Mouse (Mus musculus) kidney, adult 2 months (tissue): ENCODE data around the gene Mtcl1.

Experiments used
- CTCF ChIP-seq: fragments of 200-500 bp; conservative IDR thresholded peaks from 2 replicates; pipeline ENCODE4 v1.5.1; 2011; ENCODE audit warnings: low read depth, mild to moderate bottlenecking, control low read depth, low read length, moderate library complexity, mixed read lengths; ENCODE audit not compliant: insufficient read depth, insufficient read length
- POLR2A ChIP-seq: fragments of 200-500 bp; IDR thresholded peaks from one replicate; pipeline ENCODE4 v1.6.1; 2011; ENCODE audit warnings: low read depth, low read length, control low read depth

GRCm38 (mm10) chr17:66381338-66381737, 68.2 kb downstream of the Mtcl1 start:
- TF ChIP-seq POLR2A (no peak), CTCF (no peak)
